Mouse (Mus musculus): ENCODE data around the gene Syt7.

DNA sequence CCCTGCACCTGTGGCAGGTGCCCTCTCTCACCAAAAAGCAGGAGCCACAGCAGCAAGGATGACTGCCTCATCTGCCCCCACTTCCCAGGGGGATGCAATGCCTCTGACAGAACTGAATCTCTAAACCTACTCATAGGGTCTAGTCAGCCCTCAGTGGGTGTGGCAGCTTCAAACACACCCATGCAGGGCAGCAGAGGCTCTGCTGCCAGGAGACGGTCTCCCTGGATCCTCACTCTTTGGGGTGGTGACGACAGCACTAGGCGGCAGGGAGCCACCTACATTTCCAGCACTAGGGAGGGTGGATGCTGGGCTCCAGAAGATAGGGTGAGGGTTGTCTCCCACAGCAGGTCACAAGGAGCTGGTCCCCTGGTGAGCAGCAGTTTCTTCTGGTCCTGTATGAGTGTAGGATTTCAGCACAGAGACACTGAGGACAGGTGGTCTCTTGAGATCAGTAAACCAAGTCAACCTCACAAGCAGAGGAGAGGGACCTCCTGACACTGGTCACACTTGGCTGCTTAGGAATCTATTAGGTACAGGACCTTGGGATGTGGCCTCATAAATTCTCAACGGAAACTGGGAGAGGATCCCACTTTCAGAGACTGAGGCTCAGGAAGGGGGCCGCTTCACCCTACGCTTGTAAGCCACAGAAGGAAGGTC is 26.3 kb upstream of the Syt7 start:
- no peak for TF ChIP-seq POLR2A (IDR thresholded peaks at IDR 0.05; ENCODE audit: borderline replicate concordance, control insufficient read depth, low read depth, low read length)
- TF ChIP-seq CTCF (IDR thresholded peaks at IDR 0.05; ENCODE audit: control insufficient read depth, insufficient read depth, low read length): no peak

Measured in bone marrow, adult 2 months (tissue).